Mouse (Mus musculus) embryonic facial prominence, embryonic 14.5 days (tissue): ENCODE results near the gene Dad1. TPM values are rescaled to one million over a fixed set of nuclear protein-coding genes. Genes with fewer than 3 reads are reported as not detected.

Experiments
- ATAC-seq: fragments of 200-750 bp; cut with Nextera tagmentation; 2 replicates; pipeline ENCODE4 v1.8.0; 2017; ENCODE audit warnings: low read depth, moderate number of reproducible peaks, moderate TSS enrichment
- DNase-seq: peaks from one replicate; pipeline ENCODE4 v3.0.0-alpha.2; 2015; ENCODE audit warnings: low spot score
- H3K27ac ChIP-seq: fragments of 300-500 bp; sonication (generic); replicated peaks from 2 replicates; pipeline ENCODE4 v1.5.1; 2014; ENCODE audit warnings: low read depth, mild to moderate bottlenecking, low read length, moderate library complexity
- H3K27me3 ChIP-seq: fragments of 300-500 bp; sonication (generic); replicated peaks from 2 replicates; pipeline ENCODE4 v1.6.1; 2014; ENCODE audit warnings: low read length; ENCODE audit not compliant: control insufficient read depth, insufficient read depth
- H3K36me3 ChIP-seq: fragments of 300-500 bp; sonication (generic); 2 replicates; pipeline ENCODE4 v1.6.1; 2014; ENCODE audit warnings: low read length, mixed read lengths; ENCODE audit not compliant: control insufficient read depth, insufficient read depth
- H3K4me1 ChIP-seq: fragments of 300-500 bp; sonication (generic); 2 replicates; pipeline ENCODE4 v1.6.1; 2014; ENCODE audit warnings: antibody characterized with exemption, low read length; ENCODE audit not compliant: control insufficient read depth, insufficient read depth
- H3K4me2 ChIP-seq: fragments of 300-500 bp; sonication (generic); 2 replicates; pipeline ENCODE4 v1.6.1; 2014; ENCODE audit warnings: low read depth, mild to moderate bottlenecking, low read length, moderate library complexity, mixed read lengths
- H3K4me3 ChIP-seq: fragments of 300-500 bp; sonication (generic); 2 replicates; pipeline ENCODE4 v1.5.1; 2014; ENCODE audit warnings: low read depth, mild to moderate bottlenecking, low read length
- H3K9ac ChIP-seq: fragments of 300-500 bp; sonication (generic); 2 replicates; pipeline ENCODE4 v1.6.1; 2014; ENCODE audit warnings: low read depth, mild to moderate bottlenecking, low read length, moderate library complexity, mixed read lengths
- H3K9me3 ChIP-seq: fragments of 300-500 bp; sonication (generic); 2 replicates; pipeline ENCODE4 v1.6.1; 2016; ENCODE audit warnings: low read length; ENCODE audit not compliant: control insufficient read depth
- WGBS: fragments of 180-500 bp; shearing (Covaris S2); extraction: QIAGEN DNeasy Blood & Tissue Kit; methylation state at CpG from one replicate; pipeline ENCODE4 v1.1.7; 2014; 5-methylcytosine and 5-hydroxymethylcytosine counted together
- polyA plus RNA-seq: library from polyadenylated mRNA; unstranded; fragments of >200 nt; fragmentation: Nextera tagmentation; extraction: Ambion mirVana; gene quantifications from 2 replicates; pipeline ENCODE4 v1.2.1, GENCODE M21; 2014

Dad1 gene
- polyA plus RNA-seq, 1 experiment from 2014 or later: 436 TPM

DNA sequence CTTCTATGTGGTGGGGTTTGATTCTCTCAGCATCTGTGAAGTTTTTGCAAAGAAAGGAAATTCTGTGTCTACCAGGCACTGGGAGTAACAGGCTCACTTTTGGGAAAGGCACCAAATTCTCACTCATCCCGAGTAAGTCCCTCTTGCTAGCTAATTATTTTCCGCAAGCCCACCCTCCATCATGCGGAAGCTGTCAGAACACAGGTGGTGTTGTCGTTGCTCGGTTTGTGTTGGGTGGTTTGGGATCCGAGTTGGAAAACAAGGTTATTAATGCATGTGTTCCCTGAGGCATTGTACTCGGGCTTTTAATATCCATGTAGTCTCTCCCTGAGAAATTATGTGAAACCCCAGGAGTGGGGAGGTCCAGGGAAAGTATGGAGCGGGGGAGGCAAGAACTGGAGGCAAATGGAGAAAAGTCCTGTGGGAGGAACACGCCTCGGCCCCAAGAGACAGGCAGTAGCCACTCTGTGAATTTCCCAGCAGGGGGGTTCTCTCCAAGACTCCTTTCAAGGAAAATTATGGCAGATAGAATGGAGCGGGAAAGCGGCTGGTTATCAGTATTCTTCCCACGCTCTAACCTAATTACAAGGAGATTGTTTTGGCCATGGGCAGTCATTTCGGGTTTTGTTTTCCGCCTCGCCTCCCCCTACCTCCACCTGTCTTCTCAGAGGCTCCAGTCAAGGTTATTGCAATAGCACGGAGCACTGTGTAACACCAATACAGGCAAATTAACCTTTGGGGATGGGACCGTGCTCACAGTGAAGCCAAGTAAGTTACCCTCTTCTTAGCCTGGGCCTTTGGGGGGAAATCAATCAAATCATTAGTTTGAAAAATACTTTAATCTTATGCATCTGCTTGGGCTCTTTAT, 62.1 kb downstream of the Dad1 start:
- 0 out of 2 replicates have a peak, but pooled peaks cover 5% of the 10 kb centered on the region for H3K4me1 ChIP-seq
- H3K27ac ChIP-seq: peak overlapping the region; percentile 13; the same call in 1 of the 2 replicates
- H3K9ac ChIP-seq: no peak overlapping the region
- H3K27me3 ChIP-seq: no peaks in the 10 kb centered on the region
- H3K4me3 ChIP-seq: no peak overlapping the region
- no peaks in the 10 kb centered on the region for H3K9me3 ChIP-seq
- no peaks in the 10 kb centered on the region for H3K36me3 ChIP-seq
- ATAC-seq (peak; percentile 56), DNase-seq (peak; percentile 53)
- H3K4me2 ChIP-seq: no peak overlapping the region
- WGBS: 56% methylated on average over 18 of the region's 18 CpGs

DNA sequence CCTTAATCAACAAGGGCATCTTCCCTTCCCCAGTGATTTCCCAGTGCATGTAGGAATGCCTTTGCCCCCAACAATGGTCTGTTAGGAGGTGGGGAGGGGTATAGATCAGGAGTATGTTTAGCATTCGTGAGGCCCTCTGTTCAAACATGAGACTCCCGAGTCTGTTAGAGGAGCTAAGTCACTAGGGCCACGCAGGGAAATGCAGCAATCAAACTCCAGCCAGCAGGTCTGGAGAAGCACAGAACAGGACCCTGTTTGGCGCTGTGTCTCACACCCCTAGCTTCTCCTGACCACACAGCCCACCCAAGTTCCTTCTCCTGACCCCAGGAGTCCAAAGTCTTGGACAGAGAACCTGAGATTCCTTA, 62.9 kb downstream of the Dad1 start:
- ATAC-seq (no peak), DNase-seq (no peak)
- Histone ChIP-seq H3K4me2 (no peak overlapping the region), H3K9ac (no peak overlapping the region), H3K27me3 (no peaks in the 10 kb centered on the region), H3K36me3 (no peaks in the 10 kb centered on the region), H3K4me1 (0 out of 2 replicates have a peak, but pooled peaks cover 5% of the 10 kb centered on the region), H3K27ac (peak overlapping the region; percentile 13; the same call in 1 of the 2 replicates), H3K4me3 (no peak overlapping the region), H3K9me3 (no peaks in the 10 kb centered on the region)
- 39% methylated on average over 4 of the region's 4 CpGs for WGBS

DNA sequence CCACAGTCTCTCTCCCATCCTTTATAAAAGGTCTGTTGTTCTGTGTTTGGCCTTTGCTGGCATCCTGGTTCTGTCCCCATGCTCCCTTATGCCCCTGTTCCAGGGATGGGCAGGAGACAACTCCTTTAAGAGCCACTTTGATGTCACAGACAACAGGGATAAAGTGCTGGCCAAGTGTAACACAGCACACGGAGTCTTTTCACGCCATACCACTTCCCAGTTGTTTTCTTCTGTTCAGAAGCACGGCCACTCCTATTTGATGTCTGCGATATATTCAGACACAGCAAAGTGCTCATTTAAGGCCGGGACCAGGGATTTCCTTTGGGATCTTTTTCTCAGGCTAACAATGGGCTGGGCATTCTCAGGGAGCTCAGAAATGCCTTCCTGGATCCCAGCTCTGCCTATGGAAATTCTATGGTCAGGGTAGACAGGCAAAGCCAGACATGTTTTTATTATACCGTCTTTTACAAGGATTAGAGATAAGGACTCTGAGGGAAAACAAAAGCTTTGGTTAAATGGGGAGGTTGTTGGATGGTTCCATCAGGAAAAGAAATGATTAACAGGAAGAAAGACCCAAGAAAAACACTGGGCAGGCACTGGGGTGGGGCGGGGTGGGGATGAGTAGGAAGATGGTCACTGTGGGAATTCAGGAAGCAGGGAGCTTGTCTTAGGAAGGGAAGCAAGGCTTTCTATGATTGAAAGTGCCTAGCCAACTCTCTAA, 63.4 kb downstream of the Dad1 start:
- H3K9me3 ChIP-seq: no peaks in the 10 kb centered on the region
- WGBS: 56% methylated on average over 7 of the region's 7 CpGs
- H3K4me2 ChIP-seq: no peak overlapping the region
- H3K36me3 ChIP-seq: no peaks in the 10 kb centered on the region
- H3K27me3 ChIP-seq: no peaks in the 10 kb centered on the region
- 0 out of 2 replicates have a peak, but pooled peaks cover 5% of the 10 kb centered on the region for H3K4me1 ChIP-seq
- H3K9ac ChIP-seq: no peak overlapping the region
- peak overlapping the region; percentile 59; the same call in 1 of the 2 replicates for H3K27ac ChIP-seq
- DNase-seq (no peak), ATAC-seq (no peak)
- no peak overlapping the region for H3K4me3 ChIP-seq

DNA sequence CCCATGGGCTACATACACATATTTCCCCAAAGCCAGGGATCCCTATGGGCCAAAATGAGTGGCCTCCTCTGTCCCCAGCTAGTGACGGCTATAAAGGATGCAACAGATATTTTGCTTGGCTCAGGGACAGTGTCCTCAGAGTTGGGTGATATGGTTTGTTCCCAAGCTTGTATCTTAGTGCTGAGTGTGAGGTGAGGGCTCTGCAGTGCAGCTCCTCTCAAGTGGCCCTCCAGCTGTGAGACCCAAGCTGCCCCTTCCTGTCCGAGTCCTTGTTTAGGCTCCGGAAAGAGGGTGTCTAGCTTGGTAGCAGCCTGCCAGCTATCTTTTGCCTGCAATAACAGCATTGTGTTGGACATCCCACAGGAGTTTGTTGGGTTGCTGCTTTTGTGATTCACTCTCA, 64.6 kb downstream of the Dad1 start:
- ATAC-seq: no peak
- H3K9ac ChIP-seq: no peak overlapping the region
- WGBS: 74% methylated on average over 3 of the region's 3 CpGs

DNA sequence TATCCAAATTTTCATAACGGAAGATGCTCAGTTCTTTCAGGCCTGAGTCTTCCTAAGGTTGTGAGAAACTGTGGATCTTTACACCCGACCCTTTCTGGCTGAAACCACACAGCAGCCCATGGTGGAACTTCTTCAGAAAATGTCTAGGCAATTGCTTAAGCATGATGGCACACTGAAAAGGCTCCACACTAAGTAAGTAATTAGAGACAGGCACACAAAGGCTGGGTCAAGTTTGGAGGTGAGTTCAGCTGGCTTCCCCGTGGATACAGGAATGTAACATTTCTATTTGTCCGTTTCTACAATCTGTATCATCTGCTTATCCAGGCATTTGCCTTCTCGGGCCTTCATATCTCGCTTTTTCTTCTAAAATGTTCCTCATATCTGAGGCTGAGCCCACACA, 66.7 kb downstream of the Dad1 start:
- ATAC-seq: no peak
- Histone ChIP-seq H3K9ac (no peak overlapping the region), H3K27ac (no peak overlapping the region), H3K27me3 (no peaks in the 10 kb centered on the region), H3K4me1 (0 out of 2 replicates have a peak, but pooled peaks cover 5% of the 10 kb centered on the region), H3K4me2 (no peak overlapping the region), H3K36me3 (no peaks in the 10 kb centered on the region), H3K9me3 (no peaks in the 10 kb centered on the region), H3K4me3 (no peak overlapping the region)
- DNase-seq: no peak
- 67% methylated on average over 6 of the region's 6 CpGs for WGBS

More for the DNA sequence above, 64.6 kb downstream of the Dad1 start:
- no peak overlapping the region for H3K27ac ChIP-seq
- no peaks in the 10 kb centered on the region for H3K9me3 ChIP-seq
- no peak overlapping the region for H3K4me3 ChIP-seq
- no peak overlapping the region for H3K4me2 ChIP-seq
- H3K4me1 ChIP-seq: 0 out of 2 replicates have a peak, but pooled peaks cover 5% of the 10 kb centered on the region
- no peaks in the 10 kb centered on the region for H3K36me3 ChIP-seq
- no peak for DNase-seq
- no peaks in the 10 kb centered on the region for H3K27me3 ChIP-seq

Other genes starting within 250 kb of the Dad1 start
- gene Abhd4, start 84 bp upstream of the Dad1 start, polyA plus RNA-seq: 59.0 and 63.5 TPM in 2 replicates
- gene Olfr49, start 30.8 kb upstream of the Dad1 start, polyA plus RNA-seq: 0.04 TPM in 1 of 2 replicates, not detected in the other
- 47.0 and 48.6 TPM in 2 replicates for gene Oxa1l, start 106.7 kb upstream of the Dad1 start, polyA plus RNA-seq
- 6.3 and 7.7 TPM in 2 replicates for gene Slc7a7, start 163.7 kb upstream of the Dad1 start, polyA plus RNA-seq
- gene Mrpl52, start 172.8 kb upstream of the Dad1 start, polyA plus RNA-seq: 226 and 241 TPM in 2 replicates
- gene Mmp14, start 177.5 kb upstream of the Dad1 start, polyA plus RNA-seq: 235 and 254 TPM in 2 replicates
- gene Lrp10, start 210.0 kb upstream of the Dad1 start, polyA plus RNA-seq: 41.0 and 43.4 TPM in 2 replicates
- 1.7 and 2.1 TPM in 2 replicates for gene Rem2, start 222.0 kb upstream of the Dad1 start, polyA plus RNA-seq